9 mouse cellular contexts compared by ENCODE assay signal in genomic region chr3:55461685-55462655, GRCm38 (mm10). TPM values are rescaled to one million over a fixed set of nuclear protein-coding genes. Genes with fewer than 3 reads are reported as not detected.
DNase-seq lines count a peak whose midpoint lies in the region; ATAC-seq and TF ChIP-seq lines count a peak whose summit lies in the region.
"Had no signal": no experiment of that assay in that cellular context is flagged by ENCODE, and none has a peak within 500 bp of the region (broad histone marks: within the 10 kb centered on the region; RNA-seq: fewer than 3 reads in every experiment).

No protein-coding gene starts in this region.

- no peak overlapping the region for H3K4me3 ChIP-seq in lung, adult 2 months (replicated peaks; ENCODE audit: extremely low read depth, low read depth, low read length)
- H3K4me3 ChIP-seq in forebrain, embryonic 12.5 days (replicated peaks), result peak overlapping the region; percentile 26
- peak overlapping the region; percentile 24 for H3K4me3 ChIP-seq in intestine, embryonic 15.5 days (replicated peaks)
- H3K4me3 ChIP-seq in midbrain, embryonic 11.5 days (ENCODE audit: low read depth, low read length), result peak overlapping the region; percentile 18; the same call in 1 of the 2 replicates
- no peak overlapping the region for H3K4me3 ChIP-seq in stomach, postnatal 0 days (ENCODE audit: low read depth, low read length)
- H3K4me3 ChIP-seq: erythroblast, embryonic 14.5 days had no signal

- no peaks in the 10 kb centered on the region for H3K27me3 ChIP-seq in forebrain, embryonic 12.5 days
- no peaks in the 10 kb centered on the region for H3K27me3 ChIP-seq in intestine, embryonic 15.5 days (replicated peaks)
- H3K27me3 ChIP-seq in midbrain, embryonic 11.5 days (ENCODE audit: control insufficient read depth, insufficient read depth, low read length), result no peaks in the 10 kb centered on the region
- no peaks in the 10 kb centered on the region for H3K27me3 ChIP-seq in stomach, postnatal 0 days (ENCODE audit: control insufficient read depth, insufficient read depth, low read length)

- ATAC-seq in forebrain, embryonic 12.5 days (ENCODE audit: low FRiP score), result peak; percentile 93
- ATAC-seq in intestine, embryonic 15.5 days, result no peak
- ATAC-seq in midbrain, embryonic 11.5 days (ENCODE audit: low FRiP score), result peak; percentile 96
- peak; percentile 60; the same call in 1 of the 2 replicates for ATAC-seq in stomach, postnatal 0 days (ENCODE audit: low FRiP score, low TSS enrichment)

- H3K4me1 ChIP-seq in lung, adult 2 months (ENCODE audit: control insufficient read depth, insufficient read depth, low read length), result peaks cover 2% of the 10 kb centered on the region; the same call in 1 of the 2 replicates
- H3K4me1 ChIP-seq in forebrain, embryonic 12.5 days, result peaks cover 30% of the 10 kb centered on the region
- no peaks in the 10 kb centered on the region for H3K4me1 ChIP-seq in intestine, embryonic 15.5 days (replicated peaks)
- H3K4me1 ChIP-seq in midbrain, embryonic 11.5 days (ENCODE audit: control insufficient read depth, insufficient read depth, low read length), result no peaks in the 10 kb centered on the region; the same call in 1 of the 2 replicates
- H3K4me1 ChIP-seq in stomach, postnatal 0 days (replicated peaks; ENCODE audit: control insufficient read depth, insufficient read depth), result 0 out of 2 replicates have a peak, but pooled peaks cover 2% of the 10 kb centered on the region

- H3K27ac ChIP-seq in forebrain, embryonic 12.5 days, result peak overlapping the region; percentile 87
- no peak overlapping the region for H3K27ac ChIP-seq in intestine, embryonic 15.5 days
- peak overlapping the region; percentile 41; the same call in 1 of the 2 replicates for H3K27ac ChIP-seq in midbrain, embryonic 11.5 days (ENCODE audit: low read depth, low read length)
- H3K27ac ChIP-seq in stomach, postnatal 0 days (replicated peaks), result no peak overlapping the region

- no peak for TF ChIP-seq EP300 in stomach, postnatal 0 days (optimal IDR thresholded peaks at IDR 0.05)

- no peak for TF ChIP-seq POLR2A in lung, adult 2 months (IDR thresholded peaks at IDR 0.05; ENCODE audit: borderline replicate concordance, extremely low read depth, low read depth, low read length)

- H3K4me2 ChIP-seq in forebrain, embryonic 12.5 days, result peak overlapping the region; percentile 54
- peak overlapping the region; percentile 62 for H3K4me2 ChIP-seq in intestine, embryonic 15.5 days (replicated peaks)
- H3K4me2 ChIP-seq in midbrain, embryonic 11.5 days, result peak overlapping the region; percentile 47
- peak overlapping the region; percentile 40 for H3K4me2 ChIP-seq in stomach, postnatal 0 days (replicated peaks; ENCODE audit: low read depth)

- no peaks in the 10 kb centered on the region for H3K36me3 ChIP-seq in forebrain, embryonic 12.5 days (replicated peaks)
- H3K36me3 ChIP-seq in intestine, embryonic 15.5 days, result no peaks in the 10 kb centered on the region
- no peaks in the 10 kb centered on the region; the same call in 1 of the 2 replicates for H3K36me3 ChIP-seq in midbrain, embryonic 11.5 days (ENCODE audit: control insufficient read depth, insufficient read depth, low read length)
- H3K36me3 ChIP-seq in stomach, postnatal 0 days (ENCODE audit: control insufficient read depth, insufficient read depth, low read length), result no peaks in the 10 kb centered on the region

- peak overlapping the region; percentile 38 for H3K9ac ChIP-seq in forebrain, embryonic 12.5 days
- no peak overlapping the region for H3K9ac ChIP-seq in intestine, embryonic 15.5 days
- H3K9ac ChIP-seq in midbrain, embryonic 11.5 days (ENCODE audit: low read length), result peak overlapping the region; percentile 10
- H3K9ac ChIP-seq in stomach, postnatal 0 days (ENCODE audit: low read length), result no peak overlapping the region; the same call in 1 of the 2 replicates

- DNase-seq in lung, postnatal 10 days, result peak; percentile 22
- no peak for DNase-seq in lung, adult 2 months
- peak; percentile 12 for DNase-seq in c-Kit-positive CD71-negative TER-119-negative erythroid progenitor cells, embryonic 14.5 days (ENCODE audit: low read depth)
- peak; percentile 96 for DNase-seq in midbrain, embryonic 11.5 days (ENCODE audit: low spot score, missing footprints)
- DNase-seq in stomach, postnatal 0 days (ENCODE audit: low spot score), result peak; percentile 44
- no peak for DNase-seq in gastrocnemius, postnatal 10 days

- no peaks in the 10 kb centered on the region for H3K9me3 ChIP-seq in forebrain, embryonic 12.5 days
- H3K9me3 ChIP-seq in intestine, embryonic 15.5 days, result no peaks in the 10 kb centered on the region
- H3K9me3 ChIP-seq in midbrain, embryonic 11.5 days (ENCODE audit: control insufficient read depth, low read length), result no peaks in the 10 kb centered on the region
- H3K9me3 ChIP-seq in stomach, postnatal 0 days (ENCODE audit: control insufficient read depth, low read length), result no peaks in the 10 kb centered on the region

- WGBS in lung, adult 2 months, result 6% methylated on average over 17 of the region's 17 CpGs
- WGBS in forebrain, embryonic 12.5 days, result 2% methylated on average over 17 of the region's 17 CpGs
- WGBS in intestine, embryonic 15.5 days, result 3% methylated on average over 17 of the region's 17 CpGs
- WGBS in midbrain, embryonic 11.5 days, result under 1% methylated on average over 17 of the region's 17 CpGs
- WGBS in stomach, postnatal 0 days, result under 1% methylated on average over 17 of the region's 17 CpGs

- TF ChIP-seq CTCF in lung, adult 2 months (IDR thresholded peaks at IDR 0.05; ENCODE audit: insufficient read depth, low read length), result no peak
- TF ChIP-seq CTCF in stomach, postnatal 0 days (IDR thresholded peaks at IDR 0.05; ENCODE audit: low read depth), result no peak

RNA-seq across cellular contexts. Expression of gene Gm21954, which starts 10.0 kb away (rescaled TPM):
- polyA plus RNA-seq in lung, adult 2 months (2012; rRNA removed), result not detected in 2 replicates
- polyA plus RNA-seq in forebrain, embryonic 12.5 days (2016; fragmentation: Nextera tagmentation; extraction: Ambion mirVana), result not detected in 2 replicates
- polyA plus RNA-seq in intestine, embryonic 15.5 days (2015; fragmentation: Nextera tagmentation; extraction: Ambion mirVana), result not detected in 2 replicates
- polyA plus RNA-seq in midbrain, embryonic 11.5 days (2014; fragmentation: Nextera tagmentation; extraction: Ambion mirVana), result not detected in 2 replicates
- not detected in 2 replicates for polyA plus RNA-seq in stomach, postnatal 0 days (2015; fragmentation: Nextera tagmentation; extraction: Ambion mirVana)
- total RNA-seq in gastrocnemius, postnatal 10 days (2021), result not detected
- polyA plus RNA-seq: erythroblast, embryonic 14.5 days had no signal

Comparison
In these comparisons a context has a peak if more than half of its experiments do, and no peak if none do; other contexts are left out.
1. DNase-seq: peak in lung, postnatal 10 days (single experiment), c-Kit-positive CD71-negative TER-119-negative erythroid progenitor cells, embryonic 14.5 days (single experiment), midbrain, embryonic 11.5 days (single experiment) and stomach, postnatal 0 days (single experiment); none in lung, adult 2 months (single experiment) and gastrocnemius, postnatal 10 days (single experiment).
2. H3K4me3 ChIP-seq: peak in forebrain, embryonic 12.5 days (single experiment), intestine, embryonic 15.5 days (single experiment) and midbrain, embryonic 11.5 days (single experiment); none in lung, adult 2 months (single experiment) and stomach, postnatal 0 days (single experiment).
3. H3K27ac ChIP-seq: peak in forebrain, embryonic 12.5 days (single experiment) and midbrain, embryonic 11.5 days (single experiment); none in intestine, embryonic 15.5 days (single experiment) and stomach, postnatal 0 days (single experiment).
4. H3K9ac ChIP-seq: peak in forebrain, embryonic 12.5 days (single experiment) and midbrain, embryonic 11.5 days (single experiment); none in intestine, embryonic 15.5 days (single experiment) and stomach, postnatal 0 days (single experiment).
5. Peak in every context shown above with its lines, with median percentiles within 50 percentile points of each other: H3K4me2 ChIP-seq.